Mouse (Mus musculus) heart, embryonic 16.5 days (tissue): Measurements from ENCODE around the gene Tspan10. TPM values are rescaled to one million over a fixed set of nuclear protein-coding genes. Genes with fewer than 3 reads are reported as not detected.

Experiments
- polyA plus RNA-seq: library from polyadenylated mRNA; unstranded; fragments of >200 nt; fragmentation: Nextera tagmentation; extraction: Ambion mirVana; gene quantifications from 2 replicates; pipeline ENCODE4 v1.2.1, GENCODE M21; 2015

The Tspan10 gene
- polyA plus RNA-seq, 1 experiment from 2014 or later: not detected

Other genes starting within 250 kb of the Tspan10 start
- gene Bahcc1, start 209.7 kb upstream of the Tspan10 start, polyA plus RNA-seq: 4.6 and 4.7 TPM in 2 replicates
- gene Actg1, start 94.1 kb upstream of the Tspan10 start, polyA plus RNA-seq: 1,134 and 1,179 TPM in 2 replicates
- gene Fscn2, start 81.1 kb upstream of the Tspan10 start, polyA plus RNA-seq: 0.71 and 0.91 TPM in 2 replicates
- 28.8 and 37.3 TPM in 2 replicates for gene Faap100, start 63.9 kb upstream of the Tspan10 start, polyA plus RNA-seq
- 26.7 and 27.7 TPM in 2 replicates for gene Nploc4, start 4.9 kb upstream of the Tspan10 start, polyA plus RNA-seq
- gene Pde6g, start 10.9 kb downstream of the Tspan10 start, polyA plus RNA-seq: 0.28 and 0.29 TPM in 2 replicates
- 23.2 and 23.5 TPM in 2 replicates for gene Oxld1, start 15.4 kb downstream of the Tspan10 start, polyA plus RNA-seq
- 25.4 and 27.4 TPM in 2 replicates for gene Ccdc137, start 15.5 kb downstream of the Tspan10 start, polyA plus RNA-seq
- 33.6 and 34.2 TPM in 2 replicates for gene Arl16, start 25.0 kb downstream of the Tspan10 start, polyA plus RNA-seq
- gene Mrpl12, start 42.0 kb downstream of the Tspan10 start, polyA plus RNA-seq: 247 and 252 TPM in 2 replicates
- 39.6 and 43.9 TPM in 2 replicates for gene Slc25a10, start 49.2 kb downstream of the Tspan10 start, polyA plus RNA-seq
- 1.4 and 2.7 TPM in 2 replicates for gene Gcgr, start 88.1 kb downstream of the Tspan10 start, polyA plus RNA-seq
- 134 and 139 TPM in 2 replicates for gene Mcrip1, start 107.1 kb downstream of the Tspan10 start, polyA plus RNA-seq
- gene Ppp1r27, start 108.5 kb downstream of the Tspan10 start, polyA plus RNA-seq: 3.3 and 8.5 TPM in 2 replicates
- gene P4hb, start 130.6 kb downstream of the Tspan10 start, polyA plus RNA-seq: 435 and 437 TPM in 2 replicates
- 435 and 439 TPM in 2 replicates for gene Arhgdia, start 139.0 kb downstream of the Tspan10 start, polyA plus RNA-seq
- 223 and 229 TPM in 2 replicates for gene Alyref, start 155.7 kb downstream of the Tspan10 start, polyA plus RNA-seq
- 179 and 193 TPM in 2 replicates for gene Anapc11, start 155.8 kb downstream of the Tspan10 start, polyA plus RNA-seq
- gene Npb, start 165.8 kb downstream of the Tspan10 start, polyA plus RNA-seq: 13.6 and 15.5 TPM in 2 replicates
- 109 and 117 TPM in 2 replicates for gene Pcyt2, start 175.3 kb downstream of the Tspan10 start, polyA plus RNA-seq
- gene Sirt7, start 182.6 kb downstream of the Tspan10 start, polyA plus RNA-seq: 21.1 and 28.1 TPM in 2 replicates
- 14.7 and 19.1 TPM in 2 replicates for gene Mafg, start 191.0 kb downstream of the Tspan10 start, polyA plus RNA-seq
- 15.2 and 18.5 TPM in 2 replicates for gene Pycr1, start 201.1 kb downstream of the Tspan10 start, polyA plus RNA-seq
- 17.0 and 19.5 TPM in 2 replicates for gene Myadml2, start 205.5 kb downstream of the Tspan10 start, polyA plus RNA-seq
- 0.20 and 1.00 TPM in 2 replicates for gene Notum, start 218.5 kb downstream of the Tspan10 start, polyA plus RNA-seq
- 105 and 109 TPM in 2 replicates for gene Aspscr1, start 230.3 kb downstream of the Tspan10 start, polyA plus RNA-seq